Mouse (Mus musculus): ENCODE data around the gene Slit3.

- TF ChIP-seq CTCF (IDR thresholded peaks at IDR 0.05) (no peak), EP300 (IDR thresholded peaks at IDR 0.05) (no peak)
Measured at GRCm38 (mm10) chr11:35389341-35389740, 268.3 kb downstream of the Slit3 start.

Data from lung, postnatal 0 days (tissue).